Mouse (Mus musculus) hindbrain, embryonic 16.5 days (tissue): ENCODE measurements around the gene Spn. TPM values are rescaled to one million over a fixed set of nuclear protein-coding genes. Genes with fewer than 3 reads are reported as not detected.
"Not testable (repeated sequence)": the region's sequence is repeated elsewhere in the genome, so short reads cannot be mapped to it uniquely, and the experiment has no call there.

ENCODE experiments used
- ATAC-seq: fragments of 200-750 bp; cut with Nextera tagmentation; 2 replicates; pipeline ENCODE4 v1.8.0; 2017; ENCODE audit warnings: moderate TSS enrichment, moderate library complexity
- H3K27ac ChIP-seq: fragments of 300-500 bp; sonication (generic); 2 replicates; pipeline ENCODE4 v1.5.1; 2014; ENCODE audit warnings: low read depth, mild to moderate bottlenecking, control low read depth, low read length, moderate library complexity
- H3K27me3 ChIP-seq: fragments of 300-500 bp; sonication (generic); replicated peaks from 2 replicates; pipeline ENCODE4 v1.6.1; 2014; ENCODE audit warnings: low read length; ENCODE audit not compliant: control insufficient read depth, insufficient read depth
- H3K36me3 ChIP-seq: fragments of 300-500 bp; sonication (generic); 2 replicates; pipeline ENCODE4 v1.6.1; 2014; ENCODE audit warnings: mild to moderate bottlenecking, low read length, moderate library complexity, mixed read lengths; ENCODE audit not compliant: control insufficient read depth, insufficient read depth
- H3K4me1 ChIP-seq: fragments of 300-500 bp; sonication (generic); 2 replicates; pipeline ENCODE4 v1.6.1; 2014; ENCODE audit warnings: low read depth, low read length; ENCODE audit not compliant: control insufficient read depth, insufficient read depth
- H3K4me2 ChIP-seq: fragments of 300-500 bp; sonication (generic); 2 replicates; pipeline ENCODE4 v1.6.1; 2014; ENCODE audit warnings: mild to moderate bottlenecking, low read length, control low read depth, moderate library complexity
- H3K4me3 ChIP-seq: fragments of 300-500 bp; sonication (generic); 2 replicates; pipeline ENCODE4 v1.5.1; 2014; ENCODE audit warnings: mild to moderate bottlenecking, low read length, control low read depth, moderate library complexity
- H3K9ac ChIP-seq: fragments of 300-500 bp; sonication (generic); 2 replicates; pipeline ENCODE4 v1.6.1; 2014; ENCODE audit warnings: low read depth, mild to moderate bottlenecking, control low read depth, low read length, moderate library complexity
- H3K9me3 ChIP-seq: fragments of 300-500 bp; sonication (generic); 2 replicates; pipeline ENCODE4 v1.6.1; 2014; ENCODE audit warnings: mild to moderate bottlenecking, low read length, moderate library complexity; ENCODE audit not compliant: control insufficient read depth
- WGBS: fragments of 180-500 bp; shearing (Covaris S2); extraction: QIAGEN DNeasy Blood & Tissue Kit; methylation state at CpG from one replicate; pipeline ENCODE4 v1.1.7; 2014; 5-methylcytosine and 5-hydroxymethylcytosine counted together
- polyA plus RNA-seq: library from polyadenylated mRNA; unstranded; fragments of >200 nt; fragmentation: Nextera tagmentation; extraction: Ambion mirVana; gene quantifications from 2 replicates; pipeline ENCODE4 v1.2.1, GENCODE M21; 2015

Gene Spn
- polyA plus RNA-seq = 0.07 TPM in 1 of 2 replicates, not detected in the other

GRCm38 (mm10) chr7:127137262-127138017, at the start of gene Spn:
Gene Spn (minus strand): TSS chr7:127137823.
- H3K9me3 ChIP-seq = no peaks in the 10 kb centered on the region
- H3K27ac ChIP-seq = no peak within 1 kb of the TSS
- no peak within 1 kb of the TSS for H3K4me2 ChIP-seq
- H3K4me3 ChIP-seq = no peak within 1 kb of the TSS
- H3K36me3 ChIP-seq = no peaks in the 10 kb centered on the region
- H3K27me3 ChIP-seq = no peaks in the 10 kb centered on the region
- ATAC-seq = no peak
- H3K9ac ChIP-seq = no peak within 1 kb of the TSS
- no peaks in the 10 kb centered on the region for H3K4me1 ChIP-seq
- WGBS = 64% methylated on average over 9 of the region's 9 CpGs

DNA sequence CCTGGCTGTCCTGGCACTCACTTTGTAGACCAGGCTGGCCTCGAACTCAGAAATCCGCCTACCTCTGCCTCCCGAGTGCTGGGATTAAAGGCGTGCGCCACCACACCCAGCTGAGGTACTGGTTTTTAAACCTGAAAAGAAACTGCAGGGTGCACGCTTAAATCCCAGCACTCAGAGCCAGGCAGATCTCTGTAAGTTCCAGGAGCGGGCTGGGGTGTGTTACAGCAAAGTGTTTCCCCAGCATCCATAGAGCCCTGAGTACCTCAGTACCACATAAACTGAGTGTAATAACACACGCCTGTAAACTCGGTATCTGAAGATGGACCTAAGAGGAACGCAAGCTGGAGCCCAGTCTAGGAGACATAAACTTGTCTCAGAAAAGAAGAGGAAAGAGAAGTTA, 49.7 kb upstream of the Spn start:
- Histone ChIP-seq H3K4me2 (no peak overlapping the region), H3K9me3 (no peaks in the 10 kb centered on the region), H3K27me3 (no peaks in the 10 kb centered on the region), H3K9ac (no peak overlapping the region), H3K36me3 (peaks cover 6% of the 10 kb centered on the region; the same call in 1 of the 2 replicates), H3K4me1 (no peaks in the 10 kb centered on the region), H3K4me3 (no peak overlapping the region), H3K27ac (no peak overlapping the region)
- no peak for ATAC-seq
- 80% methylated on average over 9 of the region's 10 CpGs for WGBS

GRCm38 (mm10) chr7:127185601-127186000, 48.0 kb upstream of the Spn start:
- Histone ChIP-seq H3K9ac (no peak overlapping the region), H3K4me3 (no peak overlapping the region), H3K4me1 (no peaks in the 10 kb centered on the region), H3K4me2 (no peak overlapping the region), H3K27ac (no peak overlapping the region), H3K27me3 (no peaks in the 10 kb centered on the region), H3K36me3 (no peaks in the 10 kb centered on the region), H3K9me3 (no peaks in the 10 kb centered on the region)
- 75% methylated on average over 3 of the region's 3 CpGs for WGBS
- ATAC-seq = no peak

DNA sequence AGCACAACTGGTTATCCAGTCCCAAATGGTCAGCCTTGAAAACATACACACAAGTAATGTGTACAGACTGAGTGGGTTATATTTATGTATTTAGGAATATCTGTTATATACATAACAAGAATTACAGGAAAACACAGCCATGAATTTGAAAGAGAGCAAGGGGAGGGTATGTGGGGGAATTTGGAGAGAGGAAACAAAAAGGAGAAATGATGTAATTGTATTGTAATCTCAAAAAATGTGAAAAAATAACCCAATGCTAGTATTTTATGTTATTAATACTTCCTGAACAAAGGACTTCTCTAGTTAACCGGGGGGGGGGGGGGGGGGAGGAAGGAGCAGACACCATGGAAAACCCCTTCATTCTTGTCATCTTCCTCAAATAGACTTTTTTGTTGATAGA, 47.1 kb upstream of the Spn start:
- no peak for ATAC-seq
- no peak overlapping the region for H3K4me2 ChIP-seq
- 75% methylated on average over 1 of the region's 1 CpGs for WGBS
- H3K4me3 ChIP-seq = no peak overlapping the region
- H3K27me3 ChIP-seq = no peaks in the 10 kb centered on the region
- no peak overlapping the region for H3K27ac ChIP-seq
- no peaks in the 10 kb centered on the region for H3K9me3 ChIP-seq
- H3K4me1 ChIP-seq = no peaks in the 10 kb centered on the region
- no peaks in the 10 kb centered on the region for H3K36me3 ChIP-seq
- no peak overlapping the region for H3K9ac ChIP-seq

DNA sequence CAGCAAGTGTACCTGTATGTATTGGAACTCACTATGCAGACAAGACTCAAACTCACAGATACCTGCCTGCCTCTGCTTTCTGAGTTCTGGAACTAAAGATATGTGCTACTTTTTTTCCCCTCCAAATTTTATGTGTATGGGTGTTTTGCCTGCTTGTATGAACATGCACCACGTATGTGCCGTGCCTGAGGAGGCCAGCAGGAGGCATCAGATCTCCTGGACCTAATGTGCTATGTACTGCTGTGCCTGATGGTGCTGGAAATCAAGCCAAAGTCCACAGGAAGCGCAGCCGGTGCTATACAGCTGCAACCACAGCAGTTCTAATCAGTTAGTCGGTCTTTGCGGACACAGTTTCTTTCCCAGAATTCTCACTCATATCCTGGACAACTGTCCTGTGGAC, 46.2 kb upstream of the Spn start:
- 85% methylated on average over 6 of the region's 6 CpGs for WGBS
- no peaks in the 10 kb centered on the region for H3K9me3 ChIP-seq
- no peak overlapping the region for H3K4me3 ChIP-seq

GRCm38 (mm10) chr7:127183345-127183744, 45.7 kb upstream of the Spn start:
- 83% methylated on average over 8 of the region's 8 CpGs for WGBS
- no peaks in the 10 kb centered on the region for H3K4me1 ChIP-seq
- H3K4me2 ChIP-seq = no peak overlapping the region
- H3K27ac ChIP-seq = no peak overlapping the region
- ATAC-seq = no peak
- H3K9me3 ChIP-seq = no peaks in the 10 kb centered on the region
- no peak overlapping the region for H3K9ac ChIP-seq
- no peak overlapping the region for H3K4me3 ChIP-seq
- no peaks in the 10 kb centered on the region for H3K36me3 ChIP-seq
- H3K27me3 ChIP-seq = no peaks in the 10 kb centered on the region

More for the DNA sequence above, 46.2 kb upstream of the Spn start:
- no peak for ATAC-seq
- no peak overlapping the region for H3K27ac ChIP-seq
- no peaks in the 10 kb centered on the region for H3K36me3 ChIP-seq
- H3K4me1 ChIP-seq = no peaks in the 10 kb centered on the region
- no peak overlapping the region for H3K4me2 ChIP-seq
- H3K27me3 ChIP-seq = no peaks in the 10 kb centered on the region
- H3K9ac ChIP-seq = no peak overlapping the region

GRCm38 (mm10) chr7:127181724-127182123, 44.1 kb upstream of the Spn start:
- H3K27ac ChIP-seq, H3K9me3 ChIP-seq: not testable (repeated sequence)
- WGBS = 44% methylated on average over 3 of the region's 3 CpGs

GRCm38 (mm10) chr7:127180783-127181182, 43.2 kb upstream of the Spn start:
- no peak for ATAC-seq

More at GRCm38 (mm10) chr7:127181724-127182123, 44.1 kb upstream of the Spn start:
- ATAC-seq, H3K4me2 ChIP-seq, H3K27me3 ChIP-seq, H3K4me1 ChIP-seq, H3K4me3 ChIP-seq, H3K36me3 ChIP-seq, H3K9ac ChIP-seq: not testable (repeated sequence)

DNA sequence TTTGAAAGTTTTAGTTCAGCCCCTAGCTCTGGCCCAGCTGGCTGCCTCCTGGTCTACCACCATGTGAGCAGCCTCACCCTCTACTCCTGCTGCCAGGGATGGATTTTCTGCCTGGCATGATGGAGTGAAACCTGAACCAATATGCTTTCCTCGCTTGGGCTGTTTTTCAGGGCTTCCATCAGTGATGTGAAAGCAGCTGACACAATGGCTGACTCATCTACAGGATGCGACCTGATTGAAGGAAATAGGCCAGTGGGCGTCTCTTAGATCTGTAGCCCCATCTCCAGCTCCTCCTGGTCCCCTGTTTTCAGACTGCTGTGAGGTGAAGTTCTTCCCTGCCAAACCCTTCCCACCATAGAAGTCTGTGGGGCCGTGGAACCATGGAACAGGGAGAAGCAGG, 39.3 kb upstream of the Spn start:
- ATAC-seq = no peak
- Histone ChIP-seq H3K9me3 (no peaks in the 10 kb centered on the region), H3K27ac (no peak overlapping the region), H3K4me1 (no peaks in the 10 kb centered on the region), H3K4me2 (no peak overlapping the region), H3K36me3 (no peaks in the 10 kb centered on the region), H3K9ac (no peak overlapping the region), H3K4me3 (no peak overlapping the region), H3K27me3 (no peaks in the 10 kb centered on the region)
- WGBS = 81% methylated on average over 4 of the region's 4 CpGs

More at GRCm38 (mm10) chr7:127180783-127181182, 43.2 kb upstream of the Spn start:
- H3K9me3 ChIP-seq = no peaks in the 10 kb centered on the region
- H3K27me3 ChIP-seq = no peaks in the 10 kb centered on the region
- no peak overlapping the region for H3K27ac ChIP-seq
- H3K4me1 ChIP-seq = no peaks in the 10 kb centered on the region
- no peak overlapping the region for H3K4me3 ChIP-seq
- no peak overlapping the region for H3K9ac ChIP-seq
- 81% methylated on average over 2 of the region's 2 CpGs for WGBS
- H3K36me3 ChIP-seq = no peaks in the 10 kb centered on the region
- no peak overlapping the region for H3K4me2 ChIP-seq
